Mouse (Mus musculus) myocyte (in vitro differentiated cells): ENCODE measurements around the gene Dpagt1. TPM values are rescaled to one million over a fixed set of nuclear protein-coding genes. Genes with fewer than 3 reads are reported as not detected.
A peak's percentile ranks its signal among the peaks of the same experiment; 100 is the strongest.
"Not testable (repeated sequence)": the region's sequence is repeated elsewhere in the genome, so short reads cannot be mapped to it uniquely, and the experiment has no call there.

Experiments used
- H3K27me3 ChIP-seq: one replicate; pipeline ENCODE4 v1.6.1; 2011; ENCODE audit not compliant: control insufficient read depth, insufficient read depth, insufficient read length
- H3K36me3 ChIP-seq: one replicate; pipeline ENCODE4 v1.6.1; 2011; ENCODE audit not compliant: control insufficient read depth, insufficient read depth
- H3K4me2 ChIP-seq: one replicate; pipeline ENCODE4 v1.6.1; 2011; ENCODE audit warnings: low read depth, control low read depth
- H3K4me3 ChIP-seq: one replicate; pipeline ENCODE4 v1.5.1; 2011; ENCODE audit warnings: mild to moderate bottlenecking, control low read depth, moderate library complexity
- H3K79me2 ChIP-seq: one replicate; pipeline ENCODE4 v1.6.1; 2011; ENCODE audit not compliant: control insufficient read depth, insufficient read depth
- H3ac ChIP-seq: one replicate; pipeline ENCODE4 v1.6.1; 2011; ENCODE audit not compliant: control insufficient read depth, insufficient read length
- CEBPB ChIP-seq: IDR thresholded peaks from 2 replicates; pipeline ENCODE4 v1.6.1; 2011; ENCODE audit warnings: mild to moderate bottlenecking, moderate library complexity; ENCODE audit not compliant: poor library complexity, insufficient read depth, severe bottlenecking
- E2F4 ChIP-seq: IDR thresholded peaks from one replicate; pipeline ENCODE4 v1.6.1; 2011; ENCODE audit warnings: mild to moderate bottlenecking, control low read depth, moderate library complexity; ENCODE audit not compliant: insufficient read depth
- MAX ChIP-seq: IDR thresholded peaks from one replicate; pipeline ENCODE4 v1.6.1; 2011; ENCODE audit warnings: low read depth, mild to moderate bottlenecking, control low read depth
- MYOD1 ChIP-seq, 3 experiments: IDR thresholded peaks; one replicate each; pipeline ENCODE4 v1.6.1; 2011; ENCODE audit warnings: control low read depth in 2 of 3, low read depth in 2 of 3, mild to moderate bottlenecking in 2 of 3, moderate library complexity in 1 of 3; ENCODE audit not compliant: insufficient read length in 2 of 3, control insufficient read depth in 1 of 3
- MYOG ChIP-seq, 3 experiments: IDR thresholded peaks; one replicate each; pipeline ENCODE4 v1.6.1; 2011; ENCODE audit warnings: control low read depth in 2 of 3, low read depth in 2 of 3, mild to moderate bottlenecking in 2 of 3; ENCODE audit not compliant: insufficient read length in 2 of 3, control insufficient read depth in 1 of 3, insufficient read depth in 1 of 3
- POLR2A ChIP-seq: IDR thresholded peaks from one replicate; pipeline ENCODE4 v1.6.1; 2011; ENCODE audit warnings: low read depth, mild to moderate bottlenecking, control low read depth, moderate library complexity; ENCODE audit not compliant: insufficient read length
- POLR2AphosphoS2 ChIP-seq: IDR thresholded peaks from one replicate; pipeline ENCODE4 v1.6.1; 2011; ENCODE audit warnings: low read depth, control low read depth; ENCODE audit not compliant: insufficient read length
- REST ChIP-seq: IDR thresholded peaks from one replicate; pipeline ENCODE4 v1.6.1; 2011; ENCODE audit warnings: mild to moderate bottlenecking, control low read depth, moderate library complexity; ENCODE audit not compliant: insufficient read depth, insufficient read length
- SRF ChIP-seq: IDR thresholded peaks from one replicate; pipeline ENCODE4 v1.6.1; 2011; ENCODE audit warnings: low read depth; ENCODE audit not compliant: control insufficient read depth, insufficient read length
- TCF12 ChIP-seq: IDR thresholded peaks from one replicate; pipeline ENCODE4 v1.6.1; 2011; ENCODE audit warnings: mild to moderate bottlenecking, control low read depth; ENCODE audit not compliant: poor library complexity, insufficient read depth, severe bottlenecking
- TCF3 ChIP-seq: IDR thresholded peaks from one replicate; pipeline ENCODE4 v1.6.1; 2011; ENCODE audit warnings: low read depth, control low read depth; ENCODE audit not compliant: insufficient read length
- USF1 ChIP-seq: IDR thresholded peaks from one replicate; pipeline ENCODE4 v1.6.1; 2011; ENCODE audit warnings: low read depth, mild to moderate bottlenecking, control low read depth, moderate library complexity
- polyA plus RNA-seq: library from polyadenylated mRNA; unstranded; fragments of >200 nt; fragmentation: generic; extraction: Trizol; gene quantifications from one replicate; pipeline ENCODE4 v1.2.1, GENCODE M21; 2012; ENCODE audit warnings: missing spikeins

Gene Dpagt1
- polyA plus RNA-seq, 1 experiment = 26.3 TPM

DNA sequence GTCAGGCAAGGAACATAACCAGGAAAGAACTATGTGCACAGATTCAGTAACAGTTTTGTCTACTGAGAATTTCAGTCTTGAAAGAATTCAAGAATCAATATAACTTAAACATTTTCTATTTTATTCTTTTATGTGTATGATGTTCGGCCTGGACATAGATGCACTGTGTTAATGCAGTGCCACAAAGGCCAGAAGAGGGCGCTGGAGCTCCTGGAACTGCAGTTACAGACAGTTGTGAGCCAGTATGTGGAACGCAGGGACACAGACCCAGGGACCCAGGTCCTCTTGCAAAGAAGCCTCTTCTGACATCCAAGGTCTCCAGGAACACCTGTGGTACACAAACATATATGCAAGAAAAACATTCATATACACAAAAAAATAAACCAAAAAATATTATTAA, 38.7 kb downstream of the Dpagt1 start:
- Histone ChIP-seq H3K79me2 (peaks cover 11% of the 10 kb centered on the region), H3K27me3 (no peaks in the 10 kb centered on the region), H3ac (no peak overlapping the region), H3K4me2 (no peak overlapping the region), H3K4me3 (no peak overlapping the region), H3K36me3 (no peaks in the 10 kb centered on the region)
- no peak for TF ChIP-seq MYOG (IDR thresholded peaks at IDR 0.05; ENCODE audit: control insufficient read depth in 1 of 3, insufficient read depth in 1 of 3, insufficient read length in 2 of 3, low read depth in 2 of 3)

DNA sequence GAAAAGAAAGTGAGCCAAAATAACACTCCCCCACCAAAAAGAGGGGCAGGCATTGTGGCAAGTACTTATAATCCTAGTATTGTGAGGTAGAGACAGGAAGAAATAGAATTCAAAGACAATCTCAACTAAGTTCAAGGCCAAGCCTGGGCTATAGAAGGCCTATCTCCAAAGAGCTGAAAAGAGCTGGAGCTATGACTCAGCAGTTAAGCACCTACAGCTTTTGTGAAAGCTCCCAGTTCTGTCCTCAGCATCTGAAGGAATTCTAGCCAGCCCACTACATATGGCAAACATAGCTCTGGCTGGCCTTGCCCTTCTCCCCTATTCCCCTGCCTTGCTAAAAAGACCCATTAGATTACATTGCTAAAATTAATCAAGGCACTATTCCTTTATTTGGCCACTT, 47.6 kb downstream of the Dpagt1 start:
- no peaks in the 10 kb centered on the region for H3K36me3 ChIP-seq
- no peak overlapping the region for H3K4me3 ChIP-seq
- H3K4me2 ChIP-seq = no peak overlapping the region
- no peaks in the 10 kb centered on the region for H3K79me2 ChIP-seq
- no peaks in the 10 kb centered on the region for H3K27me3 ChIP-seq
- no peak overlapping the region for H3ac ChIP-seq
- TF ChIP-seq TCF12 = no peak
- no peak for TF ChIP-seq E2F4
- no peak for TF ChIP-seq SRF
- no peak for TF ChIP-seq REST
- TF ChIP-seq MYOD1 (IDR thresholded peaks at IDR 0.05; ENCODE audit: control insufficient read depth in 1 of 3, insufficient read length in 2 of 3, low read depth in 2 of 3) = no peak
- no peak for TF ChIP-seq MYOG (IDR thresholded peaks at IDR 0.05; ENCODE audit: control insufficient read depth in 1 of 3, insufficient read depth in 1 of 3, insufficient read length in 2 of 3, low read depth in 2 of 3)
- TF ChIP-seq TCF3 = no peak
- TF ChIP-seq POLR2AphosphoS2 = no peak
- TF ChIP-seq MAX = no peak
- TF ChIP-seq CEBPB = no peak
- no peak for TF ChIP-seq POLR2A
- no peak for TF ChIP-seq USF1

DNA sequence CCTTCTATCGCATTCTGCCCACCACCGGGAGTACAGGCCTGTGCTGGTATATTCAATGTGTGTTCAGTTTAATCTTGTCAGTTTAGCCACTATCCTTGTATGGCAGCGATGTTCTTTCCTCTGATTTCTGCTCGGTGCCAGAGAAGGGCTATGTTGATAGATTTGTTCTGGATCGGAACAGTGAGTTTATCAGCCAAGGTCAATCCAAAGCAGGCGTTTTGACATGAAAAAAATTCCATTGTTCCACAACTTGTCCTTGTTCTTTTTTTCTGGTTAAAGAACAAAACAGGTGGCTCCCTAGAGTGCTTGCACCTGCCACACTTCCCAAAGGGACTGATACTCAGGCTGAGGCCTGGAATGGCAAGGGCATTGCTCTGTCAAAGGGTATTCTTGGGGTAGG, 50.3 kb downstream of the Dpagt1 start:
- Histone ChIP-seq H3K27me3 (no peaks in the 10 kb centered on the region), H3K36me3 (no peaks in the 10 kb centered on the region), H3K4me3 (no peak overlapping the region), H3K79me2 (peaks cover 15% of the 10 kb centered on the region), H3ac (no peak overlapping the region), H3K4me2 (no peak overlapping the region)
- TF ChIP-seq MYOG (IDR thresholded peaks at IDR 0.05; ENCODE audit: control insufficient read depth in 1 of 3, insufficient read depth in 1 of 3, insufficient read length in 2 of 3, low read depth in 2 of 3) (no peak), MYOD1 (IDR thresholded peaks at IDR 0.05; ENCODE audit: control insufficient read depth in 1 of 3, insufficient read length in 2 of 3, low read depth in 2 of 3) (peak in 2 of 3 experiments; percentile 22 to 45)

DNA sequence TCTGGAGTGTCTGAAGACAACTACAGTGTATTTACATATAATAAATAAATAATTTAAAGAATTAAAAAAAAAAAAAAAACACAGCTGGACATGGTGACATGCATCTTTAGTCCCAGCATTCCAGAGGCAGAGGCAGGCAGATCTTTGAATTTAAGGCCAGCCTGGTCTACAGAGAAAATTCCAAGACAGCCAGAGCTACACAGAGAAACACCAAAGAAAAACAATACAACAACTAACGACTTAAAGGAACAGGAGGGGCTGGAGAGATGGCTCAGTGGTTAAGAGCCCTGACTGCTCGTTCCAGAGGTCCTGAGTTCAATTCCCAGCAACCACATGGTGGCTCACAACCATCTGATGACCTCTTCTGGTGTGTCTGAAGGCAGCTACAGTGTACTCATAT, 51.5 kb downstream of the Dpagt1 start:
- not testable (repeated sequence) for H3ac ChIP-seq, H3K36me3 ChIP-seq, H3K27me3 ChIP-seq, H3K4me3 ChIP-seq, H3K4me2 ChIP-seq
- H3K79me2 ChIP-seq = peaks cover 20% of the 10 kb centered on the region

DNA sequence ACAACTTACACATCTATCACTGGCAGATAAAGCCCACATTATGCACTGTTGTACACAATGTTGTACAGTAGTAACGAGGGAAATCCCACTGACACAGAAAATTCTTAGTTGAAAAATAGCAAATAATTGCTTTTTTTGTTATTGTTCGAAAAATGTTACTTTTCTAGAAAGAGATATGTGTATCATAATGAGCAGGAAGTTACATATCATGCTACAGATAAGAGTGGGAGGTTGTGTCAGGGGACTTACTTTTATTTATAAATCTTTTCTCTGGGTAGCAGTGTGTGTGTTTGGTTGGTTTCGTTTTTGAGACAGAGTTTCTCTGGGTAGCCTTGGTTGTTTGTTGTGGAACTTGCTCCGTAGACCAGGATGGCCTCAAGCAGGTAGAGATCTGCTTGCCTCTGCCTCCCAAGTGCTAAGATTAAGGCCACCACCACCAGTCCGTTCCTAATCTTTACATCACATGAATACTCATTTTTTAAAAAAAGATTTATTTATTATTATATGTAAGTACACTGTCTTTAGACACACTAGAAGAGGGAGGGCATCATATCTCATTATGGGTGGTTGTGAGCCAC, 52.4 kb downstream of the Dpagt1 start:
- TF ChIP-seq MAX (no peak), E2F4 (no peak), MYOD1 (IDR thresholded peaks at IDR 0.05; ENCODE audit: control insufficient read depth in 1 of 3, insufficient read length in 2 of 3, low read depth in 2 of 3) (no peak), REST (no peak), POLR2AphosphoS2 (no peak), SRF (no peak), CEBPB (no peak), TCF12 (no peak), TCF3 (no peak)
- Histone ChIP-seq H3K27me3 (no peaks in the 10 kb centered on the region), H3K4me2 (peak overlapping the region; percentile 79), H3K36me3 (peaks cover 9% of the 10 kb centered on the region), H3ac (peak overlapping the region; percentile 65), H3K79me2 (peaks cover 20% of the 10 kb centered on the region), H3K4me3 (peak overlapping the region; percentile 88)

DNA sequence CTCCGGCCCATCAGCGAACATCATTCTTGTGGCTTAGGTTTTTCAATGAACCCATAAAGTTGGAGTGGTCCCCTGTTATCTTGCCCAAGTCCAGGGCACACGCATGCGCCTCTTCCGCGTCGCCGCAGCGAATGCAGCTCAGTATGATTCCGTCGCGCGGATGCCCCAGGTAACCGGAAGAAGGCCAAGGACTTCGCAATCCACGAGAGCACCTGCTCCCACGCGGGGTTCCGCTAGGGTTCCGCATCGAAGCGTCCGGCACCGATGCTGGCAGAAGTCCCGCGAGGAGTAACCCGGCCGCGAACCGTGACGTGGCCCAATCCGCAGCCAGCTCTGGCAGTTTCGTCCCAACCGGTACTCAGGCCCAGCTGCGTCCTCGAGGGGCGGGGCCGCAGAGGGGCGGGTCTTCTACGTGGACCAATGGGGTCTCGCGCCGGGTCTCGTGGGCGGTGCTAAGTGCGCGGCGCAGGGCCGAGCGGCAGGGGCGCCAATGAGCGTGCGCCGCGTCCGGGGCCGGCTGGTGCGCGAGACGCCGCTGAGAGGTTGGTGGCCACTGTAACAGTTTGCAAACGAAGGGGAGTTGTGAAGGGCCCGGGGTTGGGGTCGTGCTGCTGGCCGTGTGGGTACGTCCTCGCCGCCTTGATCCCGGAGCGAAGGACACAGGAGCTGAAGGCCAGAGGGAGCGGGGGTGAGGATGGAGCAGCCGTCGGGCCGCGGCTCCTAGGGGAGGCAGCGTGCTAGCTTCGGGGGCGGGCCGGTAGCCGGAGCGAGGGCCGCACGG, 53.4 kb downstream of the Dpagt1 start, which contains the start of gene Hyou1:
Hyou1 (plus strand) TSS at position 437 of the 781 bp plus-strand sequence.
- H3K4me2 ChIP-seq = peak within 1 kb of the TSS; percentile 97
- peak within 1 kb of the TSS; percentile 65 for H3ac ChIP-seq
- peak within 1 kb of the TSS; percentile 88 for H3K4me3 ChIP-seq
- peaks cover 20% of the 10 kb centered on the region for H3K79me2 ChIP-seq
- peak in 2 of 3 experiments; percentile 29 to 62 for TF ChIP-seq MYOD1 (IDR thresholded peaks at IDR 0.05; ENCODE audit: control insufficient read depth in 1 of 3, insufficient read length in 2 of 3, low read depth in 2 of 3)
- peak; percentile 86 for TF ChIP-seq POLR2AphosphoS2
- TF ChIP-seq USF1 = no peak
- TF ChIP-seq POLR2A = peak; percentile 76
- TF ChIP-seq E2F4 = no peak
- no peak for TF ChIP-seq CEBPB
- TF ChIP-seq SRF = peak; percentile 23
- peak in 2 of 3 experiments; percentile 6 to 61 for TF ChIP-seq MYOG (IDR thresholded peaks at IDR 0.05; ENCODE audit: control insufficient read depth in 1 of 3, insufficient read depth in 1 of 3, insufficient read length in 2 of 3, low read depth in 2 of 3)
- TF ChIP-seq REST = no peak
- TF ChIP-seq TCF12 = no peak
- TF ChIP-seq MAX = no peak
- TF ChIP-seq TCF3 = no peak
- no peaks in the 10 kb centered on the region for H3K27me3 ChIP-seq
- peaks cover 9% of the 10 kb centered on the region for H3K36me3 ChIP-seq
